Mouse (Mus musculus) retina, embryonic 14.5 days (tissue): ENCODE measurements around the gene Awat1.

Source experiments
- DNase-seq: peaks from one replicate; pipeline ENCODE4 v3.0.0-alpha.2; 2015; ENCODE audit warnings: low spot score

Awat1 gene

GRCm38 (mm10) chrX:100571951-100572350 is at the start of gene Awat1:
Gene Awat1 (plus strand): TSS chrX:100572251.
- DNase-seq: no peak

GRCm38 (mm10) chrX:100524471-100524870 is 47.6 kb upstream of the Awat1 start, which contains the start of gene Dgat2l6:
Gene Dgat2l6 (plus strand): TSS chrX:100524838.
- no peak for DNase-seq

DNA sequence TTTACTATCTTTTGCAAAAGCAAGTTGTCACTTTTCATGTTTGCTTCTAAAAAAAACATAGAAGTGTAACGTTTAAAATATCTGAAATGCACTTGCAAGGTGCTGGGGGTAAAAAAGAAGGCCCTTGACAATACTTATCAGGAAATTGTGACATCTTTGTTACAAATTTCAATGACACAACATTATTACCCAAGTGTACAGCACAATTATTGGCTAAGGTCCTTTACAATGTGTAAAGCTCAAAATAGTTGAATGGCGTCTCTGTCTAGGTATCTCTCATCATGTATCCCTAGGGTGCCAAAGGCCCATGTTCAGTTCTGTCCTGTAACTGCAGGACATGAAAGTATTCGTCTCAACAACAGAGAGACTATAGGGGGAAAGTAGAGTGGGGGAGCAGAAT is 16.0 kb upstream of the Awat1 start:
- no peak for DNase-seq

GRCm38 (mm10) chrX:100565696-100566095 is 6.4 kb upstream of the Awat1 start:
- no peak for DNase-seq

DNA sequence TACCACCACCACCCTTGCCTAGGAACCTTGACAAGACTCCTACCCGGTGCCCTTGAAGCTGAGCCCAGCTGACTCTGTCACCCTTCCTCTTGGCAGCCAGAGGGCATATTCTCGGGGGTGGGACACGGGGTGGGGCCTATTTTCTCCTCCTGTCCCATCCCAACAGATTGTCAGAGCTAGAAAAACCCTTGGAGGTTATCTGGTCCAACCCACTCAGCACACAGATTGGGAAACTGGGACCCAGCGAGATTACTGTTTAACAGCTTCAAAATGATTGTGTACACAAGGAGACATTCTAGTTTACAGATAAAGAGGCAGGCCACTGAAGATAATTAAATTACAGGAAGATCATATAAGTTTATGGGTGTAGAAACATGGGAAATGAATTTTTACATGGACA is 22.7 kb downstream of the Awat1 start, which contains the start of gene P2ry4:
Gene P2ry4, minus strand, starts transcription at position 79 of the 400 bp plus-strand sequence.
- DNase-seq: no peak

DNA sequence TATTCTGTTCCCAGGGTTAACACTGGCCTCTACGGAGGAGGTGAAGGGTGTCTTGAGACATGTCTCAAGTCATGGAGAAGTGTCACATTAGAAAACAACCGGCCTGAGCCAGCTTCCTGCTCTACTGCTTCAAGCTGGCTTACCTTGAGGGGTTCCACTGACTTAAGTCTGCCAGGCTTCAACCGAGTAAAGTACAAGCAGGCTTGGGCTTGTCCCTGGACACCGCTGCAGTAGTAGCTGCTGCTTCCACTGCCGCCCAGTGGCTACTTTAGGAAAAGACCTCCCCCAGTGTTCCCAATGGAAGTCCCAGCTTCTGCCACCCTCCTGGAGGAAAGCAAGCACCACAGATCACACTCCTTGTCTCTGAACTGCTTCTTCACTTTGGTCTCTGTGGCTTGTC is 25.4 kb downstream of the Awat1 start:
- peak; percentile 64 for DNase-seq

DNA sequence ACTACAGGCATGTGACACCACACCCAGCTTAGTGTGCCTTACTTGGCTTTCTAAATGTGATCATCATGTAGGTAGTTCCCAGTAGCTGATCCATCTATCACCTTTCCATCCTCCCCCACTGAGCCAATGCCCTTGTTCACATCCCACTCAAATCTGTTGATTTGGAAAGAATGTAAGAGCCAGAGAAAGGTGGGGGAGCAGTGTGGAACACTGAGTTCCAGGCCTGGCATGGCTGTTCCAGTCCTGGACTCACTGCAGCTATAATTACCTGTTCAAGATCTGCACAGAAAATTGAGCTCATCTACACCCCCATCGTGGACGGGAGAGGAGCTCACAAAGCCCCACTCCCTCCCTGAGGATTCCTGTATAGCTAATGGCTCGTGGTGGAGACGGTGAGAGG is 27.7 kb downstream of the Awat1 start:
- DNase-seq: no peak

- DNase-seq: peak; percentile 2
Observed at GRCm38 (mm10) chrX:100605314-100605713, 33.3 kb downstream of the Awat1 start, which contains the start of gene Arr3. Gene Arr3 (plus strand): TSS chrX:100605497.

- DNase-seq: no peak
Observed at GRCm38 (mm10) chrX:100618488-100618887, 46.4 kb downstream of the Awat1 start.

- no peak for DNase-seq
Observed at GRCm38 (mm10) chrX:100621366-100621765, 49.3 kb downstream of the Awat1 start.

GRCm38 (mm10) chrX:100624242-100624641 is 52.2 kb downstream of the Awat1 start:
- no peak for DNase-seq

- DNase-seq: no peak
Observed at GRCm38 (mm10) chrX:100625146-100625545, 53.1 kb downstream of the Awat1 start.

- DNase-seq: no peak
Observed at GRCm38 (mm10) chrX:100625546-100625801, 53.4 kb downstream of the Awat1 start, which contains the start of gene Kif4. Gene Kif4 (plus strand): TSS chrX:100625737.

DNA sequence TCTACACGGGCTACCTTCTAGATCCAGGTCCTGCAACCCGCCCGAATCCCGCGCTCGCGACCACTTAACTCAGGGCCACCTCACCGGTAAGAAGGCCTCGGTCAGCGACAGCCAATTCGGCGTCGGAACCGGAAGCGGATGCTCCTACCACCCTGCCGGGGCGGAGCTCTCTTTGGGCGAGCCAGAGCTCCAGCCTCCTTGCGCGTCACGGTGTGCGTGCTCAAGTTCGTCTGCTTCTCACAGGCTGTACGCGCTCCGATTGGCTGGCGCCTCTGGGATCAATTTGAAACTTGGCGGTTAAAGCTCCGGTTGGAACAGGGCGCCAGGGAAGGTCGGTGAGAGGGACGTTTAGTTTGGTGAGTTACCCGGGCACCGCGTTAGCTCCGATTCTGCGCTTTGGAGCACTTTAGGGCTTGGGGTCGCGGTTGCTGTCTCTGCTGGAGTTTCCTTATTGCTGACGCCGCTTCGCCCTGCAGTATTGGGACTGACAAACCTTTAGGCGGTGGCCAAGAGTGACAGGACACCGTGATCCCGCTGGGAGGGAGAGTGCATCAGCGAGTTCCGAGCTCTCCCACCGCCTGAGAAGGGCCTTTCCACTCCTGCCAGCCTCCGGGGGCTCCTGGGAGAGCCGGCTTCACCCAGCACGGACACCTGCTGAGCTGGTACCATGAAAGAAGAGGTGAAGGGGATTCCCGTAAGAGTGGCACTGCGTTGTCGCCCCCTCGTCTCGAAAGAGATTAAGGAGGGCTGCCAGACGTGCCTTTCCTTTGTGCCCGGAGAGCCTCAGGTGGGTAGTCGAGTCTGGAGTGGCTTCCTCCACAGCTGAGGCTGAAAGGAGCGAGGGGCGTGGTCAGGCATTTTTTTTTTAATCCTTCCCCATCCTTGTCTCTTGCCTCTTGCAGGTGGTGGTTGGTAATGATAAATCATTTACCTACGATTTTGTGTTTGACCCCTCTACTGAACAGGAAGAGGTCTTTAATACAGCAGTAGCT is 54.0 kb downstream of the Awat1 start, which contains the start of gene Pdzd11:
Gene Pdzd11, minus strand, starts transcription at position 767 of the 992 bp plus-strand sequence.
- DNase-seq: peak; percentile 91
